Mouse (Mus musculus) MEL (cell line): ENCODE data around the gene Ccdc92b. TPM values are rescaled to one million over a fixed set of nuclear protein-coding genes. Genes with fewer than 3 reads are reported as not detected.
A peak's percentile ranks its signal among the peaks of the same experiment; 100 is the strongest.

ENCODE experiments used
- DNase-seq: peaks from one replicate; pipeline ENCODE4 v3.0.0; 2011; ENCODE audit warnings: low read depth, low spot score
- H3K27ac ChIP-seq: 2 replicates; pipeline ENCODE4 v1.5.1; 2012; ENCODE audit warnings: low read depth, mild to moderate bottlenecking, control low read depth, low read length, moderate library complexity; ENCODE audit not compliant: control insufficient read depth
- H3K27me3 ChIP-seq, 2 experiments: fragments of 150-350 bp in 1 of 2; sonication (generic) in 1 of 2; 2 replicates each; pipeline ENCODE4 v1.6.1; 2012; ENCODE audit warnings: low read length in 2 of 2, mild to moderate bottlenecking in 2 of 2, improper control_type of control experiment in 1 of 2, moderate library complexity in 1 of 2; ENCODE audit not compliant: insufficient read depth in 2 of 2, control insufficient read depth in 1 of 2
- H3K36me3 ChIP-seq, 2 experiments: 2 replicates each; pipeline ENCODE4 v1.6.1; 2012 to 2014; ENCODE audit warnings: low read length in 2 of 2, improper control_type of control experiment in 1 of 2, inconsistent platforms in 1 of 2, mild to moderate bottlenecking in 1 of 2; ENCODE audit not compliant: insufficient read depth in 2 of 2, control insufficient read depth in 1 of 2
- H3K4me1 ChIP-seq, 2 experiments: fragments of 150-350 bp in 1 of 2; sonication (generic) in 1 of 2; 2 replicates each; pipeline ENCODE4 v1.6.1; 2012; ENCODE audit warnings: low read length in 2 of 2, improper control_type of control experiment in 1 of 2, mild to moderate bottlenecking in 1 of 2; ENCODE audit not compliant: insufficient read depth in 2 of 2, control insufficient read depth in 1 of 2
- H3K4me3 ChIP-seq, 2 experiments: fragments of 150-350 bp in 1 of 2; sonication (generic) in 1 of 2; 2 replicates each; pipeline ENCODE4 v1.5.1; 2012; ENCODE audit warnings: low read depth in 2 of 2, low read length in 2 of 2, mild to moderate bottlenecking in 2 of 2, moderate library complexity in 2 of 2, control low read depth in 1 of 2, improper control_type of control experiment in 1 of 2; ENCODE audit not compliant: control insufficient read depth in 1 of 2, insufficient read depth in 1 of 2
- H3K79me2 ChIP-seq: 2 replicates; pipeline ENCODE4 v1.6.1; 2012; ENCODE audit warnings: mild to moderate bottlenecking, low read length, moderate library complexity; ENCODE audit not compliant: control insufficient read depth, poor library complexity, insufficient read depth
- H3K9ac ChIP-seq: 2 replicates; pipeline ENCODE4 v1.6.1; 2012; ENCODE audit warnings: low read depth, mild to moderate bottlenecking, control low read depth, low read length, moderate library complexity; ENCODE audit not compliant: control insufficient read depth, poor library complexity, severe bottlenecking
- H3K9me3 ChIP-seq: fragments of 150-350 bp; sonication (generic); replicated peaks from 2 replicates; pipeline ENCODE4 v1.6.1; 2012; ENCODE audit warnings: mild to moderate bottlenecking, low read length, improper control_type of control experiment, moderate library complexity; ENCODE audit not compliant: insufficient read depth
- CHD1 ChIP-seq: IDR thresholded peaks from 2 replicates; pipeline ENCODE4 v1.6.1; 2012; ENCODE audit warnings: low read depth, mild to moderate bottlenecking, inconsistent platforms, low read length, improper control_type of control experiment
- CHD2 ChIP-seq: IDR thresholded peaks from 2 replicates; pipeline ENCODE4 v1.6.1; 2011; ENCODE audit warnings: low read length, improper control_type of control experiment
- E2F4 ChIP-seq: IDR thresholded peaks from 2 replicates; pipeline ENCODE4 v1.6.1; 2011; ENCODE audit warnings: low read depth, low read length, improper control_type of control experiment, borderline replicate concordance
- EP300 ChIP-seq, 2 experiments: IDR thresholded peaks; 2 replicates each; pipeline ENCODE4 v1.6.1; 2011; ENCODE audit warnings: improper control_type of control experiment in 2 of 2, low read length in 2 of 2, low read depth in 1 of 2, mild to moderate bottlenecking in 1 of 2
- MAZ ChIP-seq: IDR thresholded peaks from 2 replicates; pipeline ENCODE4 v1.6.1; 2012; ENCODE audit warnings: low read depth, mild to moderate bottlenecking, inconsistent platforms, low read length, improper control_type of control experiment
- NELFE ChIP-seq: IDR thresholded peaks from 2 replicates; pipeline ENCODE4 v1.6.1; 2011; ENCODE audit warnings: low read depth, low read length, improper control_type of control experiment
- POLR2A ChIP-seq, 2 experiments: IDR thresholded peaks; 2 replicates each; pipeline ENCODE4 v1.6.1; 2011 to 2012; ENCODE audit warnings: low read length in 2 of 2, mild to moderate bottlenecking in 2 of 2, control low read depth in 1 of 2, improper control_type of control experiment in 1 of 2, low read depth in 1 of 2, moderate library complexity in 1 of 2; ENCODE audit not compliant: control insufficient read depth in 1 of 2, insufficient read depth in 1 of 2, poor library complexity in 1 of 2
- RCOR1 ChIP-seq: IDR thresholded peaks from 2 replicates; pipeline ENCODE4 v1.6.1; 2012; ENCODE audit warnings: low read depth, mild to moderate bottlenecking, inconsistent platforms, low read length, improper control_type of control experiment
- SMC3 ChIP-seq: IDR thresholded peaks from 2 replicates; pipeline ENCODE4 v1.6.1; 2011; ENCODE audit warnings: low read depth, low read length, improper control_type of control experiment
- TBP ChIP-seq: IDR thresholded peaks from 2 replicates; pipeline ENCODE4 v1.8.0; 2011; ENCODE audit warnings: low read depth, low read length, improper control_type of control experiment
- ZNF384 ChIP-seq: IDR thresholded peaks from 2 replicates; pipeline ENCODE4 v1.6.1; 2012; ENCODE audit warnings: low read depth, mild to moderate bottlenecking, inconsistent platforms, low read length, improper control_type of control experiment
- polyA plus RNA-seq, 2 experiments: library from polyadenylated mRNA; stranded (reverse) in 1 of 2; unstranded in 1 of 2; fragments of >175 nt in 1 of 2; fragments of >200 nt in 1 of 2; gene quantifications; 2 replicates each; pipeline versions ENCODE4 v1.2.1 to v1.2.4; 2012; ENCODE audit warnings: low replicate concordance in 2 of 2, low read depth in 1 of 2; ENCODE audit not compliant: insufficient read length in 2 of 2, insufficient read depth in 1 of 2, missing spikeins in 1 of 2
- total RNA-seq: library from RNA; depleted of rRNA; stranded (reverse); fragments of 300-350 nt; gene quantifications from 2 replicates; pipeline ENCODE4 v1.2.3, GENCODE M21; 2012

The Ccdc92b gene
- total and polyA plus RNA-seq, 3 experiments: 0.12 to 1.3 TPM; not detected in 1

- no peak for DNase-seq
- H3K4me3 ChIP-seq: no peak overlapping the region
- TF ChIP-seq SMC3 (no peak), ZNF384 (no peak), CHD1 (no peak), NELFE (no peak)
- TF ChIP-seq, all 39 proteins: peak for 0
- Histone ChIP-seq H3K27me3 (no peaks in the 10 kb centered on the region), H3K4me1 (no peaks in the 10 kb centered on the region), H3K9ac (no peak overlapping the region), H3K27ac (no peak overlapping the region), H3K79me2 (no peaks in the 10 kb centered on the region), H3K9me3 (no peaks in the 10 kb centered on the region), H3K36me3 (peaks cover 0 to 32% of the 10 kb centered on the region in 2 experiments; a peak in 2 of 4 replicates)
These were observed 45.5 kb downstream of the Ccdc92b start for GRCm38 (mm10) chr11:74664906-74665305.

GRCm38 (mm10) chr11:74665631-74666283 is 46.4 kb downstream of the Ccdc92b start:
- no peaks in the 10 kb centered on the region for H3K79me2 ChIP-seq
- no peaks in the 10 kb centered on the region for H3K4me1 ChIP-seq
- no peak for DNase-seq
- H3K27ac ChIP-seq: no peak overlapping the region
- H3K9me3 ChIP-seq: no peaks in the 10 kb centered on the region
- H3K9ac ChIP-seq: no peak overlapping the region
- TF ChIP-seq RCOR1 (no peak), CHD1 (no peak), POLR2A (IDR thresholded peaks at IDR 0.05; ENCODE audit: control insufficient read depth in 1 of 2, insufficient read depth in 1 of 2, low read depth in 1 of 2, low read length in 2 of 2, poor library complexity in 1 of 2) (peak in 1 of 2 experiments; percentile 15; a peak in 2 of 4 replicates)
- no peaks in the 10 kb centered on the region for H3K27me3 ChIP-seq
- no peak overlapping the region for H3K4me3 ChIP-seq
- peaks cover 0 to 28% of the 10 kb centered on the region in 2 experiments; a peak in 2 of 4 replicates for H3K36me3 ChIP-seq

- no peaks in the 10 kb centered on the region for H3K79me2 ChIP-seq
- H3K4me3 ChIP-seq: no peak overlapping the region
- H3K27me3 ChIP-seq: no peaks in the 10 kb centered on the region
- H3K4me1 ChIP-seq: no peaks in the 10 kb centered on the region
- TF ChIP-seq E2F4: no peak
- no peak for TF ChIP-seq TBP
- TF ChIP-seq CHD2: no peak
- TF ChIP-seq EP300 (IDR thresholded peaks at IDR 0.05; ENCODE audit: low read depth in 1 of 2, low read length in 2 of 2): no peak
- TF ChIP-seq MAZ: no peak
- no peak overlapping the region for H3K9ac ChIP-seq
- DNase-seq: no peak
- peaks cover 0 to 23% of the 10 kb centered on the region in 2 experiments; a peak in 2 of 4 replicates for H3K36me3 ChIP-seq
- no peak overlapping the region for H3K27ac ChIP-seq
- H3K9me3 ChIP-seq: no peaks in the 10 kb centered on the region
These were observed 46.9 kb downstream of the Ccdc92b start for GRCm38 (mm10) chr11:74666284-74666652.
